Mouse (Mus musculus): Measurements from ENCODE around the gene Rbp7.
"Not testable (repeated sequence)": the region's sequence is repeated elsewhere in the genome, so short reads cannot be mapped to it uniquely, and the experiment has no call there.

Gene Rbp7

DNA sequence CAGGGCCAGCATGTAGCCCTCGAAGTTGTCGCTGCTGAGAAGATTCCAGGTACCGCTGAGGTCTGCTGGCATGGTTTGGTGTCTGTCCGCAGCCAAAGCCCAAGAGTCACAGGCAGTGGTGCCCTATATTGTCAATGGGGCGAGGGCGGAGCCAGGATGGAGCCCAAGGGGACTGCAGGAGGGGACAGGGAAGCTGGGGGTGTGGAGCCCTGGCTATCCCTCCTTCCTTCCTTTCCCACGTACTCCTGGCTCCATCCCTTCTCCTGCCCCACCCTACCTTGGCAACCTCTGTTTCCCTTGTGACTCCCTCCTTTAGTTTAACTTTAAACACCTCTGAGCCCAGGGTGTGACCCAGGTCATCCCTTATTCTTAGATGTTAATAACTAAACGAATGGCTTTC is at the start of gene Rbp7:
TSS of gene Rbp7 (minus strand) at position 100 of the 400 bp plus-strand sequence.
- DNase-seq, result no peak

DNA sequence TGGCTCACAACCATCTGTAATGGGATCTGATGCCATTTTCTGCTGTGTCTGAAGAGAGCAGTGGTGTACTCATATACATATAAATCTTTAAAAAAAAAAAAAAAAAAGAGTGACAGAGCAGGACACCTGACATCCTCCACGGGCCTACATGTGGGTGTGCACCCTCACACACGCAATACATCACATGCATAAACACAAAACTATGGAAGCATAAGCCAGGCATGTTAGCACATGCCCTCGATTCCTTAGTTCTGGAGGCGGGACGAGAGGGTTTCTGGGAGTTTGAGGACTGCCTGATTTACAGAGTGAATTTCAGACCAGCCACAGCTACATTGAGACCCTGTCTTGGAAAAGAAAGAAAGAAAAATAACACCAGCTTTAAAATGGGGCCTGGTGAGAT is 49.6 kb upstream of the Rbp7 start:
- DNase-seq, result no peak

DNA sequence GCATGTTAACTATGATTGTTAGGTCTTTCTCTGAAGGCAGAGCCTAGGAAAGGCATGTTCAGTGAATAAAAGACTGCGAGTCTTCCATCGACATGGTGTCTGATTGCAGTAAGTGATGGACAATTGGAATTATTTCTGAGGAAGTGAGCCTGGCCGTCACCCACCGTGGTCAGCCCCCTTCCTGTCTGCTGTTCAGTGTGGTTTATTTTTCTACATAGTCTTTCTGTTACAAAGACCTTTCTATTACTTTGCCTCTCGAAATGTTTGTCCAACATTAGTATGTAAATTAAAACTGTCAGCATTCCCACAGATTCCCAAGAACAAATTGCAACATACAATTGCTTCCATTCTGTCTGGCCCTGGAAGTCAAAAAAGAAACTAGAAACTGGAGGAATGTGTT is 45.0 kb upstream of the Rbp7 start:
- no peak for DNase-seq

DNA sequence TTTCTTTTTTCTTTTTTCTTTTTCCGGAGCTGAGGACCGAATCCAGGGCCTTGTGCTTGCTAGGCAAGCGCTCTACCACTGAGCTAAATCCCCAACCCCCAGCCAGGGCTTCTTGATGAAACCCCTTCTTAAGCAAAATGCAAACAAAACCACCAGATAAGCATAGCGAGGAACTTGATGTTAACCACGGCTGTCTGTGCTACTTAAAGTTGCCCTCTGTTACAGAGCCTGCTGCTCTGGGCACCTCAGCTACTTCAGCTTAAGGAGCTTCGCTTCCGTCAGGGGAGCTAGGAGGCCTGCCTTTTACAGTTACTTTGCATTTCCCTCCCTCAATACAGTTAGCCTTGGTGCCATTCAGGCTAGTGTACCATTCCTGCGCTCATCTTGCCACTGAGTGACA is 44.1 kb upstream of the Rbp7 start:
- DNase-seq, result no peak

DNA sequence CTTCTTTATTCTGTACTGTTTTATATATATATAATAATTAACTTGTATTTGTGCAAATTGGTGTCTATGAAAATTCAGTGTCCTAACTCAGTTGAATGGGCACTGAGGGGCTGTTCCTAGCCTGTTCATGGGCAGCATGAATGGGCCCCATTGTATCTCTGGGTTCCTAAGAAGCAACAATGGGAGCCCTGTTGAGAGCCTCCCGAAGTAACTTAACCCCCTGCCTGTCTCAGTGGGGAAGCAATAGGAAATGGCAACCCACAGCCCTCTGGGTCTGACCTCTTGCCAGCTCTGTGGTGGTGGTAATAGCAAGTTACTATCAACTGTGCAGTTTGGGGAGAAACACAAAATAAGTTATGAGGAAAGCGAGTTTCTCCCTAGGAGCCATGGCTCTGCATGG is 41.8 kb upstream of the Rbp7 start:
- no peak for DNase-seq

DNA sequence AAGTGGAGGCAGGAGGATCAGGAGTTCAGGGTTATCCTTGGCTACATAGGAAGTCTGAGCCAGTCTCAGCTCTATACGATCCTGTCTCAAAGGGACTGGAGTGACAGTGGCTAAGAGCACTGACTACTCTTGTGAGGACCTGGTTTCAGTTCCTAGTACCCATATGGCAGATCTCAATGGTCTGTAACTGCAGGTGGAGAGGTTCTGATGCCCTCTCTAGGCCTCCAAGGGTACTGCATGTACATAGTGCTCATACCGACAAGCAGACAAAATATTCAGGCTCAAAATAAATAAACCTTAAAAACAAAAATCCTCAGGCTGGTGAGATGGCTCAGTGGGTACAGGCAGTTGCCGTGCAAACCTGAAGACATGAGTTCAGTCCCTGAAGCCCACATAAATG is 36.4 kb upstream of the Rbp7 start:
- DNase-seq, result no peak

DNA sequence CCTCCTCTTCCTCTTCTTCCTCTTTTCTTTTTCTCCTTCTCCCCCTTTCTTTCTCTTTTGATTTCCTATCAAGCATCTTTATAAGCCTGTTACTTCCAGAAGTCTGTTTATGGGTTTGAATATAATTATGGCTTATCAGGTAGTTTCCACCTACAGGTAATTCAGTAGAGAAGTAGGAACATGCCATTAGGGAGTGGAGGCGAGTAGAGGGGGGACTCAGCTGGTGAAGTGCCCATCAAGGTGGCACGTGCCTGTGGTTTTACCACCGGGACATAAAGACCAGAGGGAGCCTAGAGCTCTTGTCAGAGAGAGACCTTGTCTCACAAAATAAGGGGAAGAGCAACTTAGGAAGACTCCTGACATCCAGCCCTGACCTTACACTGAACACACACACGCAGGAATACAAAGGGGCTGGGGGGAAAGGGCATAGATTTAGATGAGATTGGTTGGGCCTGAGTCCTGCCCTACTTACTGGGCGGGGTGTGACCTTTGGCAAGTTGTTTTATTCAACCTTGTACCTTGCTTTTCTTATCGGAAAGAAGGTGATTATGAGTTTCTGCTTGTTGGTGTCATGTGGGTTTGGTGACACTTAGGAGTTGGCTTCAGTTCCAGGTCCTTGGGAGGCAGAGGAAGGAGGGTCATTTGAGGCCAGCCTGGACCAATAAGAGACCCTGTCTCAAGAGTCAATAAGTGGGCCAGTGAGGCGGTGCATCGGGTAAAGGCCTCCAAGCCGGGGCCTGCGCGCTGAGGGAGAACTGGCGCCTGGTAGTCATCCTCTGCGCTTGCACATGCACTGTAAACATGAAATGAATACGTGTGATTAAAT is 34.9 kb upstream of the Rbp7 start:
- DNase-seq, result no peak

DNA sequence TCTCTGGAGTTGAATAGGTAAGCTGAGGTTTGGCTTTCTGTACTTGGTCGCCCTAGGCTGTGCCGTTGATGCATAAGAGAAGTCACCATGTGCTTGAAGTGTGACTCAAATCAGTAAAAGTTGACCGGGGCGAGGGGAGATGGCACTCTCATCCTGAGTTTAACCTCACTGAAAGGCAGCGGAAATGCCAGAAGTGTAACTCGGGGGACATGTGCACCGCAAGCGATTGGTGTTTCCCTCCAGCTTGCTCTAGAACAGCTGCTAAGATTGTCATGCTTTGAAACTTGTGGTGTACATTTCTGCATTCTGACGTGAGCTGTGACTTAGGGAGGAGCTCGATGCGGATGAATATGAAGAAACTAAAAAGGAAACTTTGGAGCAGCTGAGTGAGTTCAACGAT is 33.0 kb upstream of the Rbp7 start:
- DNase-seq, result no peak

DNA sequence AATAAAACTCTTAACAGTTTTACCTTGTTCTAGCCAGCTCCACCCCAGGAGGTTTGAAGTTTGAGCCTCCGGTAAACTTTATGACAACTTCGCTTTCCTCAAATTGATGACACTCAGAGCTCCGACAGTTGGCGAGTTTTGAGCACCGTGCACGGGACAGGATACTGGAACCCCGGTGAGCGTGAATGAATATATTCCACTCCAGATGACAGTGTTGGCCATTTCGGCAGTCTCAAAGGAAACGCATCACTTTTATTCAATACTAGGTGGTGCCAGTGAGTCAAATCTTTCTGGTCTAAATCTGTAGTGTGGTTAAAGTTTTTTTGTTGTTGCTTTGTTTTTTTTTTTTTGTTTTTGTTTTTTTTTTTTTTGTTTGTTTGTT is 31.0 kb upstream of the Rbp7 start:
- peak; percentile 36 for DNase-seq

DNA sequence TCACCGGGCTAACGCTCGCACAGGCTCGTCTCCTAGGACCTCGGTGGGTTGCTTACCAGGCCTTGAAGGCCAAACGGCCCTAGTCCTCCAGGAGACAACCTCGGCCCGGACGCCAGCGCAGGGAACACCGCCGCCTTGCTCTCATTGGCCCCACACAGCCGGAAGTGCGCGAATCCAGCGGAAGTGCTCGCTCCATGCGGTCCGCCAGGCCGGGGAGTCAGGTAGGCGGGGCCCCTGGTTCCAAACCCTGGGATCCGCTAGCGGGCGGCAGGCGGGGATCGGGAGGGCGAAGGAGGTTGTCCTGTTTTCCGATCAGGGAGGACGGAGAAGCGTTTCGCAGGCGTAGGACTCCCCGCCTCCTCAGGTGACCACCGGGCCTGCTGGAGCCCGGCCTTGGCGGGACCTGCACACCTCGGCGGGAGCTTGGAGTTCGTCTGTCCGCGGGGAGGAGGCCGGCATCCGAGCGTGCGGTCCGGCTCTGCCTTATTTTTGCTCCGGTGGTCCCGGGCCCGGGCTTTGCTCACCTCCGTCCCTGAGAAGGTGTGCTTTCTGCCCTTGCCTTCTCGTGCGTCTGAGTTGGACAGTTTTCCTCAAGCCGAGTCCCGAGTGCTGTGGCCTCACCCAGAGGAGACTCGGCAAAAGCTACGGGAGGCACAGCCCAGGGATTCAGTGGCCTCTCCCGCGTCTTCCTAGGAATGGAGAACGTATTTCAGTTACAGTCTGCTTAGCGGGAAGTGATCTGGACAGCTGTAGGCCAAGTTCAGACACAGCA is 30.5 kb upstream of the Rbp7 start, which contains the start of the genes Nmnat1 and Lzic:
TSS of gene Nmnat1 (minus strand) at position 150 of the 772 bp plus-strand sequence.
TSS of gene Lzic (plus strand) at position 177 of the 772 bp plus-strand sequence.
- peak; percentile 96 for DNase-seq

DNA sequence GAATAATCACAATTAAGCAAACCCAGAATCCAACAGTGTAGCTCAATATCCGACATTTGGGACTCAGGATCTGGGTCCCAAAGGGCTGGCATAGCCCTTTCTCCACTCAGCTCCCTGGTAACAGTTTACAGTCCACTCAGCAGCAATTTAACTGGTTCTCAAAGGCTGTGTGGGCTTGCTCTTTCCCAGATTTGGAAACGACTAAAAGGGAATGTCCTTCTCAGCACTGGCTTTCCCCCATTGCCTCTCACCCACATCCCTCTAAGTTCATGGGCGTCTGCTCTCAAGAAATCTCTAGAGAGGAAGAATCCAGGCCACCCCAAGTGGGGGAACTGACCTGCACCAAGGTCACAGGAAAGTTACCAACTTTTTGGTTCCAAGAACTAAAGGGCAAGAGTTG is 29.8 kb upstream of the Rbp7 start:
- no peak for DNase-seq

DNA sequence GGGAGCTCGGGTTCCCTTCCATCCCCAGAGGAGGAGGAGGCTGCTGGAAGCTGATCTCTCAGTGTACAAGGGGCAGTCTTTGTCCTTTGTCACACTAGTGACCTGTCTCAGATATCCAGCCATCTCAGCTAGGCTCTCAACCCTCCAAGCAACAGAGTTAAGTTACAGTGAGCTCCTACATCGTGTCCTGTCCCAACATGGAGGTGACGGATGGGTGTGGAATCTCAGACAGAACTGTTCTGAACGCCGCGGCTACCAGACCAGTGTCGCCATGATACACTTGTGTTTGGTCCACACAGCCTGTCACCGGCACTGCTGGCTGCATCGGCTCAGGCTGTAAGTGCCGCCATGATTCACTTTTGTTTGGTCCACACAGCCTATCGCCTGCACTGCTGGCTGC is 22.3 kb upstream of the Rbp7 start, which contains the start of gene Tmem274:
TSS of gene Tmem274 (plus strand) at position 301 of the 400 bp plus-strand sequence.
- no peak for DNase-seq

DNA sequence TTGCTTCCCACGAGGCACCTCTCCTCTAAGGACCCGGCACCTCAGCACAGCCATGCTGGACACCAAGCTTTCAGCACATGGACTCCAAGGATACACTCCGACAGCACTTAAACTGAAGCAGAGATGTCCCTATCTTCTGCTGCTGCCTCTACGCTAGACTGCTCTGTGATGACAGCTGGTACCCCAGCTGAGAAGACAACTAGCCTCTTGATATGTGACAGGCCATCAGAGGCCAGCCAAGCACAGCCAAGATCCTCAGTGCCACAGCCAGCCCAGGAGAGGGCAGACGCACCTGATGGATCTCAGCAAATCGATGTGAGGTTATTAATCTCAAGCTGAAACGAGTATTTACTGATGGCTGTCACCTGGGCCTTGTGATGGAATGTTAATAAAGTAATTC is 20.3 kb upstream of the Rbp7 start:
- no peak for DNase-seq

DNA sequence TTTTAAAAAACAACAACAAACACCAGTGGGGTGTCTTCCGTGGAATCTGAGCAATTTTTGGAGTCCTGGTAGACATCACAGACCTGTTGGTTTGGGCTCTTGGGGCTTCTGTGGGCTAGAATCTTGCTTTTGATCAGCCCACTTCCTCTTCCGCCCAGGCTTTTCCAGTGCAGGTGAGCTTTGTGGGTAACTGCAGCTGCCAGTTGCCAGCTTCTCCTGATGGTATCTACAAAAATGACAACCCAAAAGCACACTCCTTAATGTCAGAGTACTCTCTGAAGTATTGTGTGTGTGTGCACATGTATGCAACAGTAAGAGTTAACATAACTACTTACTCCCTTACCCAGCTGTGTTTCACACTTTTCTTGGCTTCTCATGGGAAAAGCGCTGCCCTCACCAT is 14.8 kb upstream of the Rbp7 start:
- no peak for DNase-seq

DNA sequence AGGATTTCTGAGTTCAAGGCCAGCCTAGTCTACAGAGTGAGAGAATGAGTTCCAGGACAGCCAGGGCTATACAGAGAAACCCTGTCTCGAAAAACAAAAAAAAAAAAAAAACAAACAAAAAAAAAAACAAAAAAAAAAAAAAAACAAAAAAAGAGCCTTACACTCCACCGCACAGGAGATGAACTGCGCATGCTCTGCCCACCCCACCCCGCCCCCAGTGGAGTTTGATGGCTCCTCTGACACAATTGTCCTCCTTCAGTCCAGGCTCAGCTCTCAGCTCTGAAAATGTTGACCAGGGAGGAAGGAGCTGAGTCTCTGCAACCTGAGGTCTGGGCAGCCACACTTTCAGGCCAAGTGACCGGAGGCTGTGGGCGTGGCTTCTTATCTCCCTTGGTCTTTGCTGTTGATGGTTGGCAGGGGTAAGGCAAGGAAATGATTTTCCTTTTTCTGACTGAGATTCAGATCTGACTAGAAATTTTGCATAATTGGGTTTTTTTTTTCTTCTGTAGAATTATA is 8.7 kb upstream of the Rbp7 start:
- no peak for DNase-seq

DNA sequence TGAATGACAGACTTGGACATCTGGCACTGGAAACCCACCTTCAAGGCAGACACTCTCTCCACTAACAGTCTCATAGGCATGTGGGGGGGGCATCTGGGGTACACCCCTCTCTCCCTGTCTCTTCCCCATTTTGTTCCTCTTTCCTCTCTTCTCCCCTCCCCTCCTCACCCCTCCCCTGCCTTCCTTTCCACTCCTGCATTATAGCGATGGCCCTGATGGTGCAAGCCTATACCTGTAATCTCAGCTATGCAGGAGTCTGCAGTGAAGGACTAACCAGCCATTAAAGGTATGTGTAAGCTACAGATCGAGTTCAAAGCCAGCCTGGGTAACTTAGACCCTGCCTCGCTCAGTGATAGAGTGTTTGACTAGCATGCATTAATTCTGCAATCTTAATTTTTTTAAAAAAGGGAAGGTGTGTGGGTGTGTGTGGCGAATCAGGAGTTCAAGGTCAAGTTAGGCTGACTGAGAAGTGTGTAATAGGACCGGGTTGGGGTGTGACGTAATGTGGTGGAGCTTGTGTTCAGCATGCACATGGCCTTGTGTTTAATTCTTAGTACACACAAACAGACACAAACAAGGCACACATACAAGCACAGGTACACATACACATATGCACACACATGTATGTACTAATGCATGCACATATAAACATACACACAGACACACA is 7.7 kb upstream of the Rbp7 start:
- no peak for DNase-seq

DNA sequence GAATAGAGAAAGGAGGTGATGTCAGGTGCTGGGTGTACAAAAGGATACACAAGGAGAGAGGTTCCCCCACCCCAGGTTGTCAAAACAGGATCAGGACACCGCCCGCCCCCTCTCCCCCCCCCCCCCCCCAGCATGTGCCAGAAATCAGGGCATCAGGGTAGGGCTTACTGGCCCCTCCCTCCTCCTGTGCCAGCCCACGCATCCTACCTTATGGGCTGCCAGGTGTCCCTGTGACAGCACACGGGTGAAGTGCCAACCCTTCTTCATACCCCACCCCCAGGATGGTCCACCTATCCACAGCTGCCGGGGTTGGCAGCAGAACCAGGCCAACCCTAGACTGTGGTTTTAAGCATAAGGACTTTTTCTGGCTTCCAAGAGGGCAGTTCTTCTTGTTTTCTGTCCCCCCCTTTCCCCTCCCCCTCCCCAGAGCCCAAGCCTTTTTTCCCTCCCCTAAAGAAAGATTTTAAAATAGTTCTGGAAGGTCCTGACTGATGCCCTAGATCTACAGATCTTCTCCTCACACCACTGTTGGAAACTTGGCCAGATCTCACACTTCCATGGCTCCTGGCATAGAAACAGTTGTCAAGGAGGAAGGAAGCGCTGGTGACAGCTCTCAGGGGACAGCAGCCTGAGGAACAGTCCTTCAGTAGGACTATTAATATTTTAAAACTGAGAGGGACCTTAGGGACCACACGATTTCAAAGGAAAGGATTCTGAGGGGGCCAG is 7.0 kb upstream of the Rbp7 start:
- peak; percentile 34 for DNase-seq

DNA sequence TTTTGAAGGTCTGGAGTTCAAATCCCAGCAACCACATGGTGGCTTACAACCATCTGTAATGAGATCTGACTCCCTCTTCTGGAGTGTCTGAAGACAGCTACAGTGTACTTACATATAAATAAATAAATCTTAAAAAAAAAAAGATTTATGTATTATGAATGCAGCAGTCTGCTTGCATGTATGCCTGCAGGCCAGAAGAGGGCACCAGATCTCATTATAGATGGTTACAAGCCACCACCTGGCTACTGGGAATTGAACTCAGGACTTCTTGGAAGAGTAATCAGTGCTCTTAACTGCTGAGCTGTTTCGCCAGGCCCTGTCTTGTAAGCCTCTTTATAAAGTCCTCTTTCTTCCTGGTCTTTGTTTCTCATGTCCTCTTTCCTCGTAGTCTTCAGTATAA is 5.7 kb upstream of the Rbp7 start:
- not testable (repeated sequence) for DNase-seq

DNA sequence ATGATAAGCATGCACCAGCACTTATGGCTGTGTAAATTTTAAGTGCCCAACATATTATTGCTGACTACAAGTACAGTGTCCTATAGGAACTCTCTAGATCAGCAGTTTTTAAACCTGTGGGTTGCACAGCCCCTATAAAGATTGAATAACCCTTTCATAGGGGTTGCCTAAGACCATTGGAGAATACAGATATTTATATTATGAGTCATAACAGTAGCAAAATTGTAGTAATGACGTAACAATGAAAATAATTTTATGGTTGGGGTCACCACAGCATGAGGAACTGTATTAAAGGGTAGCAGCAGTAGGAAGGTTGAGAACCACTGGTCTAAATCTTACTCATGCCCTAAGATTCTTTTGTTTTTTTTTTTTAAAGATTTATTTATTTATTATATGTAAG is 4.6 kb upstream of the Rbp7 start:
- DNase-seq, result no peak

DNA sequence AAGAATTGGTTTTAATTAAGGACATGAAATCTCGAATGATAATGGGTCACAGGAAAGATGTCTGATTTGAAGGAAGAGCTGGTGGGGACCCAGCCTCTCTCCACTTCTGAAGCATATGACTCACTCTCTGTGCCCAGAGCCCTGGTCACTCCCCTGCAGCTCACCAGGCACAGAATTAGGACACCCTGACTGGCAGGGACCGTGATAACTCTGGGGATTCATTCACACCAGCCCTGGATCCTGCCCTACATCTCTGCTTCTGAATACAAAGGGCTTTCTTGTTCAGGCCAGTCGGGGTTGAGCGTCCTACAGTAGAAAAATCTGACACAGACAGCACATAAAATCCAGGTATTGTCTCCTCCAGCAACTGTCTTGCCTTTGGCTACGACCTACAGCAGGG is 3.7 kb upstream of the Rbp7 start:
- no peak for DNase-seq

DNA sequence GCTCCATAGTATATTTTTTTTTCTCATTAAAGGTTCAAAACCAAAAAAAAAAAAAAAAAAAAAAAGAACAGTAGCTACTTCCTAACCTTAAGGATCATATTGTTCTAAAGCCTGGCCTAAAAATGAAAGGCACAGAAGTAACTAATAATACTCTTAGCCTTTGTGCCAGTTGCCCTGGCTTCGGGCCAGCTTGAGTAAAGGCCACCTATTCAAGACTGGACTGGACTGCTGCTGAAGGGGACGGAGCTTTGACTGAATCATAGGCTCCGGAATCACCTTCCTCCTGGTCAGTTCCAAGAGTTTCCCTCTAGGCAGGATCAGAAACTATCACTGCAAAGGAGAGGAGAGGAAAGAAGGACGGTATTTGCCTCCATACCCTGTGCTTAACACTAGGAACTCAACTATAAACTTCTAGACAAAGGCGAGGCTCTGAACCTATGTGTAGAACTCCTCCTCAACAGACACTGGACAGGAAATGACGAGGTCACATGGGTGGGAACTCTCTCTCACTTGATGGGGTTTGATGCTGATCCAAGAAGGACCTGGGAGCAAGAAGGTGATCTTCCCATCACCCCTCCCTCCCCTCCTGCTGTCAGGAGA is 3.2 kb upstream of the Rbp7 start:
- DNase-seq, result peak; percentile 80

DNA sequence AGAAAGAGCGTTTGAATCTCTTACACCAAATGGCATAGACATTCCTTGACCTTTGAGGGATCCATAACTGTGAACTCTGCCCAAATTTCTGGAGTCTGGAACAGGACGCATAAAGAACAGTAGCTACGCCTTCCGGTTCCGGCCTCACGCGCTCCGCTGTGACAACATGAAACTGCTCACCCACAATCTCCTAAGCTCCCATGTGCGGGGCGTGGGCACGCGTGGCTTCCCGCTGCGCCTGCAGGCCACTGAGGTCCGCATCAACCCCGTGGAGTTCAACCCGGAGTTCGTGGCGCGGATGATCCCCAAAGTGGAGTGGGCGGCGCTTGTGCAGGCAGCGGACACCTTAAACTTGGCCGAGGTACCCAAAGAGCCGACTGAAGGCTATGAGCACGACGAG is 2.4 kb upstream of the Rbp7 start:
- not testable (repeated sequence) for DNase-seq

Measured in kidney, postnatal 14 days (tissue).